ENCODE assay signal across 8 mouse cellular contexts in genomic region chr9:14380386-14381285, GRCm38 (mm10). TPM values are rescaled to one million over a fixed set of nuclear protein-coding genes. Genes with fewer than 3 reads are reported as not detected.
DNase-seq lines count a peak whose midpoint lies in the region; ATAC-seq and TF ChIP-seq lines count a peak whose summit lies in the region.

No protein-coding gene starts in this region.

- TF ChIP-seq CTCF in left cerebral cortex, adult 2 months (IDR thresholded peaks at IDR 0.05), result peak; percentile 19

- DNase-seq in R1 (ENCODE audit: low read depth, low spot score), result peak; percentile 71
- peak; percentile 83 to 84 for DNase-seq in cerebellum, postnatal 36 days
- peak; percentile 79 for DNase-seq in gastrocnemius, adult 18-20 months (ENCODE audit: low spot score)
- peak; percentile 83 to 85 for DNase-seq in left cerebral cortex, adult 2 months (ENCODE audit: extremely low spot score in 1 of 2, low spot score in 2 of 2)
- peak; percentile 69 for DNase-seq in retina, postnatal 7 days (ENCODE audit: low read depth, low spot score)
- peak; percentile 79 to 83 for DNase-seq in urinary bladder, adult 18-20 months (ENCODE audit: low spot score in 2 of 2)

- H3K4me2 ChIP-seq in hindbrain, embryonic 16.5 days (ENCODE audit: low read length), result peak overlapping the region; percentile 90

- peaks cover 18% of the 10 kb centered on the region for H3K4me1 ChIP-seq in hindbrain, embryonic 16.5 days (ENCODE audit: control insufficient read depth, insufficient read depth, low read depth, low read length)

- H3K27ac ChIP-seq in hindbrain, embryonic 16.5 days (ENCODE audit: low read depth, low read length), result peak overlapping the region; percentile 92
- peak overlapping the region; percentile 96 for H3K27ac ChIP-seq in left cerebral cortex, adult 2 months
- H3K27ac ChIP-seq in macrophage, result peak overlapping the region; percentile 41

- H3K36me3 ChIP-seq in hindbrain, embryonic 16.5 days (ENCODE audit: control insufficient read depth, insufficient read depth, low read length), result no peaks in the 10 kb centered on the region
- H3K36me3 ChIP-seq in macrophage (ENCODE audit: inconsistent target), result no peaks in the 10 kb centered on the region

- intact Hi-C loops in left cerebral cortex, adult 2 months (cut with DNase I), result loop anchor here (2.0 to 5.0 kb wide), 2 partner anchors 103 to 120 kb away; partner anchors contain the start of genes Cwc15, Kdm4d and Sesn3

- H3K79me2 ChIP-seq in macrophage (ENCODE audit: inconsistent target), result peaks cover 26% of the 10 kb centered on the region

- no peaks in the 10 kb centered on the region for H3K27me3 ChIP-seq in hindbrain, embryonic 16.5 days (replicated peaks; ENCODE audit: control insufficient read depth, insufficient read depth, low read length)

- peak overlapping the region; percentile 58 for H3K4me3 ChIP-seq in hindbrain, embryonic 16.5 days (ENCODE audit: low read length)
- peak overlapping the region; percentile 81 for H3K4me3 ChIP-seq in left cerebral cortex, adult 2 months
- H3K4me3 ChIP-seq in macrophage (ENCODE audit: inconsistent target), result peak overlapping the region; percentile 55

- peak; percentile 95 for ATAC-seq in hindbrain, embryonic 16.5 days

- H3K9ac ChIP-seq in hindbrain, embryonic 16.5 days (ENCODE audit: low read depth, low read length), result peak overlapping the region; percentile 93

- H3K9me3 ChIP-seq in hindbrain, embryonic 16.5 days (ENCODE audit: control insufficient read depth, low read length), result no peaks in the 10 kb centered on the region

- WGBS in hindbrain, embryonic 16.5 days, result under 1% methylated on average over 73 of the region's 76 CpGs
- WGBS in macrophage (ENCODE audit: missing documents), result 1% methylated on average over 75 of the region's 76 CpGs

RNA-seq across cellular contexts. Expression of gene Endod1, which starts 0.7 kb away (rescaled TPM):
- total RNA-seq in gastrocnemius, adult 18-20 months (2021), result 1 to 10 TPM; 2.5 to 3.4 TPM
- polyA plus RNA-seq in hindbrain, embryonic 16.5 days (2015; fragmentation: Nextera tagmentation; extraction: Ambion mirVana), result 42.9 and 44.9 TPM in 2 replicates
- total RNA-seq in left cerebral cortex, adult 2 months (2021), result 10 to 100 TPM; 62.1 to 62.5 TPM
- 10 to 100 TPM in 1 of 26 experiments, 1 to 10 TPM in 25; 1.5 to 12.3 (median 4.3) TPM for total RNA-seq in macrophage (2018; cell fraction: chromatin; rRNA removed)
- 10 to 100 TPM; 10.1 to 28.6 (median 17.0) TPM for total RNA-seq in macrophage (2018; cell fraction: cytosol; rRNA removed)
- total RNA-seq in macrophage (2018; cell fraction: nucleus; rRNA removed), result 10 to 100 TPM in 23 of 26 experiments, 1 to 10 TPM in 3; 6.5 to 32.6 (median 19.5) TPM
- polyA plus RNA-seq in macrophage (2018), result 9.4 to 21.6 TPM (median 10.3 TPM) in 3 replicates

Comparison
In these comparisons a context has a peak if more than half of its experiments do, and no peak if none do; other contexts are left out.
1. Peak in every context shown above with its lines: DNase-seq, ATAC-seq, H3K4me3 ChIP-seq and H3K27ac ChIP-seq.
2. H3K27ac ChIP-seq: peak in every context shown above with its lines; median percentile 96 in left cerebral cortex, adult 2 months; 92 in hindbrain, embryonic 16.5 days; 41 in macrophage.
3. RNA of gene Endod1, which starts 0.7 kb away (total RNA-seq): 62.1 to 62.5 TPM in left cerebral cortex, adult 2 months; 2.5 to 3.4 TPM in gastrocnemius, adult 18-20 months; every median in the first group is over 10 times any median in the second.